Mouse (Mus musculus) kidney, embryonic 15.5 days (tissue): ENCODE measurements at regions not wholly inside any gene's neighbourhood (a gene's known extent, or its start where the extent isn't known, plus 50 kb on each side); places are given as distances from the start of the nearest gene placed in this dataset.

Source experiments
- ATAC-seq: fragments of 200-750 bp; cut with Nextera tagmentation; replicated peaks from 2 replicates; pipeline ENCODE4 v1.8.0; 2017; ENCODE audit warnings: moderate TSS enrichment; ENCODE audit not compliant: low FRiP score
- H3K27ac ChIP-seq: fragments of 300-500 bp; sonication (generic); 2 replicates; pipeline ENCODE4 v1.5.1; 2015; ENCODE audit warnings: mild to moderate bottlenecking, inconsistent platforms
- H3K27me3 ChIP-seq: fragments of 300-500 bp; sonication (generic); 2 replicates; pipeline ENCODE4 v1.6.1; 2015; ENCODE audit warnings: inconsistent platforms
- H3K36me3 ChIP-seq: fragments of 300-500 bp; sonication (generic); 2 replicates; pipeline ENCODE4 v1.6.1; 2015; ENCODE audit warnings: inconsistent platforms
- H3K4me1 ChIP-seq: fragments of 300-500 bp; sonication (generic); 2 replicates; pipeline ENCODE4 v1.6.1; 2015; ENCODE audit warnings: inconsistent platforms
- H3K4me2 ChIP-seq: fragments of 300-500 bp; sonication (generic); 2 replicates; pipeline ENCODE4 v1.6.1; 2015; ENCODE audit warnings: moderate library complexity, mild to moderate bottlenecking, inconsistent platforms
- H3K4me3 ChIP-seq: fragments of 300-500 bp; sonication (generic); replicated peaks from 2 replicates; pipeline ENCODE4 v1.5.1; 2015; ENCODE audit warnings: mild to moderate bottlenecking, inconsistent platforms
- H3K9ac ChIP-seq: fragments of 300-500 bp; sonication (generic); 2 replicates; pipeline ENCODE4 v1.6.1; 2015; ENCODE audit warnings: mild to moderate bottlenecking, inconsistent platforms
- H3K9me3 ChIP-seq: fragments of 300-500 bp; sonication (generic); replicated peaks from 2 replicates; pipeline ENCODE4 v1.6.1; 2016; ENCODE audit warnings: inconsistent platforms
- WGBS: fragments of 180-500 bp; shearing (Covaris S2); methylation state at CpG from one replicate; pipeline ENCODE4 v1.1.7; 2015; ENCODE audit warnings: mixed read lengths; 5-methylcytosine and 5-hydroxymethylcytosine counted together

DNA sequence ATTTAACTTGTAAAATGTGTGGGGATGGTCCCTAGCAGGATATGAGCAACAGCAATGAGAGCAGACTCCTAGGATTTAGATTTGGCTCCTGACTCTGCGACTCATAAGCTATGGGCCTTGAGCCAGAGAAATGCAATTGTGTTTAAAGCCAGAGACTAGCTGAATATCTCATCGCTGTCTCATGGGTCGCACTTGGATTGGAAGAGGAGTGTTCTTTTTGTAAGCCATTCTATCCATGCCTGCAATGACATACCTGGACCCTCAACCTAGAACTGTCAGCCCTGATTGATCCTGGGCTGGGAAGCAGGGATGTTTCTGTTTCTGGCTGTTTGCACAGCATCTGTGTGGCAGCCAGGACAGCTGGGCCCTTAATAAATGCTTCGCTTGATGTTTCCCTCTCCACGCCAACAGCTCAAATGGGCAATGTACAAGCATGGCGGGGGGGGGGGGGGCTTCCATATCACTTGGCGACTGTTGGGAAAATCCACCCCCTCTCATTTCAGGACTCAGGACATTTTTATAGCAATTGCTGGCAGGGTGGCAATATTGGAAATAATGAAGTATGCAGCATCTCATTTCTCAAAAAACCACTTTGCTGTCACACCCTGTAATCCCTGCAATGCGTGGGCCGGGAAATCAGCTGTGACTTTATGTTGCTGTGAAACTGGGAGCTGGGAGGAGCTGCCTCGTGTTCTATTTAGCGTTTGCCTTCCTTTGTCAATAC lies 338.0 kb downstream of the Hs3st1 start:
- H3K27ac ChIP-seq: no peak overlapping the region
- no peak overlapping the region for H3K4me3 ChIP-seq
- H3K9ac ChIP-seq: no peak overlapping the region
- H3K4me1 ChIP-seq: no peaks in the 10 kb centered on the region
- WGBS: 77% methylated on average over 11 of the region's 11 CpGs
- no peak overlapping the region for H3K4me2 ChIP-seq
- H3K36me3 ChIP-seq: no peaks in the 10 kb centered on the region
- H3K9me3 ChIP-seq: no peaks in the 10 kb centered on the region
- ATAC-seq: no peak
- H3K27me3 ChIP-seq: no peaks in the 10 kb centered on the region

DNA sequence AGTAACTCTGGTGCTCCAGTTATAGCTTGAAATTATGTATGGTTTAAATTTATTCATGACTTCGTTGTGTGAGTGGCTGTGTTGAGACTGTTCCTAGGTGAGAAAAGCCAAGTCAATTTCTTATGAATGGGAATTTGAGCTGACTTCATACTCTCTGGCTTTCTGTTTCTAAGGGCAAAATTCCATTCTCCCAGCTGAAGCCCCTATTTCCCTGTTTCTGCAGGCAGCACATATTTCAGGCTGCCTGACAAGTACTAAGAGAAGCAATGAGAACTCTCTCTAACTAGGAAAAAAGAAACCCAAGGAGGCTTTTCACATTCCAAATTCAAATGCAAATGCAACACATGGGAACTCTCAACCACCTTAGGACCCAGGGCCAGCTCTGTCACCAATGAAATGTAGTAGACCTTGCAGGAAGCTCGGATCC lies 338.7 kb downstream of the Hs3st1 start:
- 47% methylated on average over 2 of the region's 2 CpGs for WGBS
- H3K4me3 ChIP-seq: no peak overlapping the region
- no peaks in the 10 kb centered on the region for H3K9me3 ChIP-seq
- ATAC-seq: no peak
- no peak overlapping the region for H3K27ac ChIP-seq
- no peaks in the 10 kb centered on the region for H3K36me3 ChIP-seq
- H3K4me2 ChIP-seq: no peak overlapping the region
- H3K4me1 ChIP-seq: no peaks in the 10 kb centered on the region
- no peaks in the 10 kb centered on the region for H3K27me3 ChIP-seq
- H3K9ac ChIP-seq: no peak overlapping the region

DNA sequence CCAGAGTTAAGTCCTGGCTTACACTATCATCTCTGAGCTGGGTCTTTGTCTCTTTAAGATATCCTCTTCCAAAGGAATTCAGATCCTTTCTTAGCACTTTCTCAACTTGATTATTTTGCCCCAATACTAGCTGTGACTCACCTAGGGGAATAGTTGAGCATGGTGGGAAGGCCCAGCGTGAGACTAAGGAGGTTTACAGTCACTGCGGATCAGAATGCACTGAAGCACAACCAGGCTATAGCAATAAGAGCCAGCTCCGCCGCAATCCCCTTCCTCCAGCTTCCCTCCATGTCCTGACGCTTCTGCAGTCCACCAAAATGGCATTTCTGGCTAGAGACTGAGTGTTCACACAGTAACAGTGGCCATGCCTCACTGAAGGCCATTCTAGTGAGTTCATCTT lies 342.5 kb downstream of the Hs3st1 start:
- Histone ChIP-seq H3K36me3 (no peaks in the 10 kb centered on the region), H3K9me3 (no peaks in the 10 kb centered on the region), H3K27me3 (no peaks in the 10 kb centered on the region), H3K4me2 (no peak overlapping the region), H3K9ac (no peak overlapping the region), H3K4me1 (no peaks in the 10 kb centered on the region), H3K4me3 (no peak overlapping the region), H3K27ac (no peak overlapping the region)
- WGBS: 67% methylated on average over 5 of the region's 5 CpGs
- no peak for ATAC-seq

DNA sequence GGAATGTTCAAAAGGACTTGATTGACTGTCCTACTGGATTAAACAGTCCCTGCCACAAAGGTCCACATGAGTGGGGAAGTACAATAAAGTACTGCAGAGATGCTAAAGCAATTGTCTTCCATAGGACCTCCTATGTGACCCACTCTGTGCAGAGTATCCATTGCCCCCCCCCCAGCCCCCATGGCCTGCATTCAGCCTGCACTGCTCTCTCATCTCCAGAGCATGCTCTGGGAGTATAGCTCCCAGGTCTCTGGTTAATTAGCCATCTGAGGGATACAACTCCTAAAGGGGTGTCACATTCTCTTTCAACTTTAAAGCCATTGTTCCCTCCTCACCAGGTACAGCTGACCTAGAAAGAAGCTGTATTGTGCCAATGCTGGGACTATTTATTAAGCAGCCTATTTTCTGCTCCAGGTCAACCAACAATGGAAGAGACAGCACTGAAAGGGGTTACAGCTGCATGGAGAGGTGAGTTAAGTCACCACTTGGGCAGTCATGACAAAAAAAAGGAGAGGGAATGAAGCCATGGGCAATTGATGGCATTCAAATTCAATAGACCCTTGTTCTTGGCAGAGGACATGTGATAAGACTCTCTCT lies 364.8 kb downstream of the Hs3st1 start:
- ATAC-seq: no peak
- Histone ChIP-seq H3K27me3 (no peaks in the 10 kb centered on the region), H3K9ac (no peak overlapping the region), H3K36me3 (no peaks in the 10 kb centered on the region), H3K4me2 (no peak overlapping the region), H3K4me1 (no peaks in the 10 kb centered on the region), H3K27ac (no peak overlapping the region), H3K4me3 (no peak overlapping the region), H3K9me3 (no peaks in the 10 kb centered on the region)

DNA sequence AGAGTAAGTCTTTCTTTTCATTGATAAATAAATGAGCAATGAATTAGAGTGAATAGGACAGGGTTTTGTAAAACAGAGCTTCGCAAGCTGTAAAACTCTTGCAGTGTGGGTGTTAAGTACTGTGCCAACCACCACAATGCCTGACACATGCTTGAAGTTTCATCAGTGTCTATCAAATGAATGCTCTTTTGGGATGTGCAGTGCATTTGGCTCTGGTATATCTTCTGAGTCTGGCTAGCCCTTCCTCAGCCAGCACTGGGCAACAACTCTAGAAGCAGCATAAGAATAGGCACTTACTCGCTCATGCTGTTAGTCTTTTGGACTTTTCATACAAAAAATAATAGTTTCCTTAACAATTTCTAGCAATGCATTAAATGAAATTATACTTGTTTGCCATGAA lies 370.9 kb downstream of the Hs3st1 start:
- H3K27ac ChIP-seq: no peak overlapping the region
- no peak for ATAC-seq
- H3K4me2 ChIP-seq: no peak overlapping the region
- H3K4me1 ChIP-seq: no peaks in the 10 kb centered on the region
- no peaks in the 10 kb centered on the region for H3K27me3 ChIP-seq
- no peak overlapping the region for H3K9ac ChIP-seq
- no peaks in the 10 kb centered on the region for H3K9me3 ChIP-seq
- H3K4me3 ChIP-seq: no peak overlapping the region
- WGBS: 89% methylated on average over 2 of the region's 2 CpGs
- no peaks in the 10 kb centered on the region for H3K36me3 ChIP-seq

DNA sequence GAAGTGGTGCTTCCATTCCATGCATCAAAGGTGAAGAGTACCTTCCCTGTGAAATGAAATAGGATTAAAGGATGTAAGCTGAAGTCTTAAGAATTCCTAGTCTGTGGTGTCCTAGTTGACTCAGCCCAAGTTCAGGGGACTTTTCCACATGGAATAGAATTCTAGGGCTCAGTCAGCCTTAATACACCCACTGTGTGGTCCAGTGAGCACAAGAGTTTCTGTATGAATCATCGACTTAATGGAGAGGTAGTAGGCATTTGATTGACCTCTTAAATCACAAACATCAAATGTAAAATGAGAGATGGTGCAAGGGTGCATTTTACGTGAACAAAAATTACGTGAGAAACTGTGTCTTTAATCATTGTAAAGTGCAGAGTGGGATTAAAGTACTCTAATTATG lies 381.1 kb downstream of the Hs3st1 start:
- H3K4me2 ChIP-seq: no peak overlapping the region
- no peak for ATAC-seq
- no peaks in the 10 kb centered on the region for H3K27me3 ChIP-seq
- 81% methylated on average over 3 of the region's 3 CpGs for WGBS
- no peak overlapping the region for H3K9ac ChIP-seq
- no peak overlapping the region for H3K4me3 ChIP-seq
- H3K36me3 ChIP-seq: no peaks in the 10 kb centered on the region
- H3K9me3 ChIP-seq: no peaks in the 10 kb centered on the region
- H3K27ac ChIP-seq: no peak overlapping the region
- no peaks in the 10 kb centered on the region for H3K4me1 ChIP-seq

DNA sequence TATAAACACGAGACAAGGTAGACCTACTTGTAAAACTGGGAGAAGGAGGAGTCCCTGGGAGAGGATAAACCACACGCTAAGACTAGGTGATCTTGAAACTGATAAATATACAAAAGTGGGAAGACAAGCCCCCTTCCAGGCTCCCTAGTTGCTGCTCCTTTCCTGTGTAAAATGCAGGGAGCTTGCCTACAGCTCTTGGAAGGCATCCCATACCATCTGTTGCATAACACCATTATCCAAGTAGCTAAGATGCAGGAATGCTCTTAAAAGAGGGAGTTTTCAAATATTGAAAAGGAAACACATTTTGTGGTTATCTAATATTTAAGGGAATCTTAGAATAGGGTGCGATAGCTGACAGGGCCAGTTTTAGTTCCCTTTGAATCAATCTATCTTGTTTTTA lies 406.6 kb downstream of the Hs3st1 start:
- Histone ChIP-seq H3K36me3 (no peaks in the 10 kb centered on the region), H3K27me3 (no peaks in the 10 kb centered on the region), H3K4me3 (no peak overlapping the region), H3K9me3 (no peaks in the 10 kb centered on the region), H3K4me2 (no peak overlapping the region), H3K27ac (no peak overlapping the region), H3K9ac (no peak overlapping the region), H3K4me1 (no peaks in the 10 kb centered on the region)
- WGBS: 86% methylated on average over 3 of the region's 3 CpGs
- ATAC-seq: no peak

DNA sequence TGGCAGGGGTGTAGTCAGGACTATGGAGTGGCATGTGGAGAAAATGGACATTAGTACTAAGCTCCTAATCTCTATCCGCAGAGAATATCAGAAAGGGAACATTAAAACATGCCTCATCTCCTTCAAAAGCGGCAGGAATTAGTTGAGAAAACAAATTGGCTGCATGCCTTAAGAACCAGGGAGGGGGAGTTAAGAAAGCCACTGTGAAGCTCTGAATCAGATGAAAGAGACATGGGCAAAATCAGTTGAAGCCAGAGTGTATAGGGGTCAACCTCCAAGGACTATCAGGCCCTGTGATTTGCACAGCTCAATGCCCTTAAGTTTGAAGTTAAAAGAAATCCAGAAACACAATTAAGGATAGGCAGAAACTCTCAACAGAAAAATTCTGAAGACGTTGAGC lies 408.3 kb downstream of the Hs3st1 start:
- WGBS: 69% methylated on average over 3 of the region's 3 CpGs
- Histone ChIP-seq H3K9ac (no peak overlapping the region), H3K27me3 (no peaks in the 10 kb centered on the region), H3K4me3 (no peak overlapping the region), H3K4me2 (no peak overlapping the region), H3K36me3 (no peaks in the 10 kb centered on the region), H3K4me1 (no peaks in the 10 kb centered on the region), H3K9me3 (no peaks in the 10 kb centered on the region), H3K27ac (no peak overlapping the region)
- no peak for ATAC-seq

DNA sequence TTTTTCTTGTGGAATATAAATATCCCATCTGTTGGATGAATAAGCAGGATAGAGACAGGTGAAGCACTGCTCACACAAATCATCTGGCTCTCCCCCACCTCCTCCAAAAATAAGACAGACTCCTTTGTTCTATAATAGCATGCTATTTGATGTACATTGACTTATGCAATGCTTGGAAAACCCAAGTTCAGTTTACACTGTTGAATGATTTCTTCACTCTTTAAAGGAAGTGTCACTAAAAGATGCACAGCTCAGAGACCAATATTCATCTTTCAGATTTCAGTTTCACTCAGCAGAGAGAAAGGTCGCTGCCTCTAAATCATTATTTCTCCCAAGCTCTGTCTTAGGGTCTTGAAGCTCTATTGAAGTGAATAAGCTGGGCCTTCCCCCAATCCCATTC lies 417.4 kb downstream of the Hs3st1 start:
- H3K4me3 ChIP-seq: no peak overlapping the region
- no peaks in the 10 kb centered on the region for H3K36me3 ChIP-seq
- WGBS: 67% methylated on average over 1 of the region's 1 CpGs
- H3K9me3 ChIP-seq: no peaks in the 10 kb centered on the region
- no peak overlapping the region for H3K27ac ChIP-seq
- no peaks in the 10 kb centered on the region for H3K4me1 ChIP-seq
- H3K4me2 ChIP-seq: no peak overlapping the region
- ATAC-seq: no peak
- H3K27me3 ChIP-seq: no peaks in the 10 kb centered on the region
- no peak overlapping the region for H3K9ac ChIP-seq

DNA sequence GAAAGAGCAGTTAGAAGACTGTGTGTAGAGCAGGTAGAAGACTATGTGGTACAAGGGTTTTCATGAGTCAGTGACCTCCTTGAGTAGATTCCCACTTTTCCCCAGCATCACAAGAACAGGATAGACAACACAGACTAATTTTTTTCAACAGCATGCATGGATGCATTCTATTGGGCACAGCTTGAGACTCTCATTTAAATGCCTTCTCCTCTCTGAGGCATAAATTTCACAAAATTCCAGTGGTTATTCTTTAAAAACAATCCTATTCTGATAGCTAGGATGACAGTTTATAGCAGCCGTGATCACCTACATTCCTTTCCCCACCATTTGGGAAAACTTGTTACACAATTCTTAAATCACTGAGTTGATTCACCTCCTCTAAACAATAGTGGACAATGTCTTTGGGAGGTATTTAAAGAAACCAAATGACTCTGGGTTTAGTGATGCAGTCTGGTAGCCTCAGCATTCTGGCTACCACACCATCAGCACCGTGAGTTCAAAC lies 418.7 kb downstream of the Hs3st1 start:
- H3K9ac ChIP-seq: no peak overlapping the region
- H3K4me1 ChIP-seq: no peaks in the 10 kb centered on the region
- WGBS: 86% methylated on average over 2 of the region's 2 CpGs
- H3K36me3 ChIP-seq: no peaks in the 10 kb centered on the region
- no peak overlapping the region for H3K4me2 ChIP-seq
- H3K27me3 ChIP-seq: no peaks in the 10 kb centered on the region
- no peak overlapping the region for H3K4me3 ChIP-seq
- H3K27ac ChIP-seq: no peak overlapping the region
- H3K9me3 ChIP-seq: no peaks in the 10 kb centered on the region
- no peak for ATAC-seq

DNA sequence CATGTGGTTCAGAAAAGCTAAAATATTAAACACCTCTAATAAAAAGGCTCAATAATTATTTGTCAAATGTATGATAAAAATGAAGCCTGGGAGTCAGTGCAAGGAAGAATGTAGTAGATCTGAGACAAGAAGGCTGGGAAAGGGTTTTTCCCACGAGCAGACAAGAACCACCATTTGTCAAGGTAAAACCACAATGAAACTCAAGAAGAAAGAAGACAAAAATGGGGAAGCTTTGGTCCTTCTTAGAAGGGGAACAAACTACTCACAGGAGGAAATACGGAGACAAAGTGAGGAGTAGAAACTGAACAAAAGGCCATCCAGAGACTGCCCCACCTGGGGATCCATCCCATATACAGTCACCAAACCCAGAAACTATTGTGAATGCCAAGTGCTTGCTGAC lies 420.0 kb downstream of the Hs3st1 start:
- 74% methylated on average over 2 of the region's 2 CpGs for WGBS
- no peaks in the 10 kb centered on the region for H3K9me3 ChIP-seq
- no peak overlapping the region for H3K4me2 ChIP-seq
- H3K27me3 ChIP-seq: no peaks in the 10 kb centered on the region
- no peak overlapping the region for H3K27ac ChIP-seq
- no peak for ATAC-seq
- no peaks in the 10 kb centered on the region for H3K36me3 ChIP-seq
- no peak overlapping the region for H3K4me3 ChIP-seq
- no peak overlapping the region for H3K9ac ChIP-seq
- no peaks in the 10 kb centered on the region for H3K4me1 ChIP-seq

DNA sequence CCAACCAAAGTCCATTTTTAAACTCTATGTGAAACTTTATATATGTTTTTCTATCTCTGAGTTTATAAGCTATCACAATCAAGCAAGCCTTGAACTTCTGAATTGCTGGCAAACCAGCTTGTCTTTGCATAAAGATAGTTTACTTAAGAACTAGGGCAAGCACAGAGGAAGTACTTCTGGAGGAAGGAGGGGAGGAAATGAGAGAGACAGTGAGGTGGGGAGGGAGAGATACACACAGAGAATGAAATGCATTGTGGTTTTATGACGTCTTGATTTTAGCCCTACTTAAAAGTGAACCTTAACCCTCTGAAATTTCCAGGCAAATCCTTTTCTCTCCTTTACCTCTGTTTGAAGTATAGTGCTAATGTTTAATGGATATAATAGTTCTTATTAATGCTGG lies 421.0 kb downstream of the Hs3st1 start:
- Histone ChIP-seq H3K9me3 (no peaks in the 10 kb centered on the region), H3K36me3 (no peaks in the 10 kb centered on the region), H3K4me3 (no peak overlapping the region), H3K4me1 (no peaks in the 10 kb centered on the region), H3K27ac (no peak overlapping the region), H3K9ac (no peak overlapping the region), H3K27me3 (no peaks in the 10 kb centered on the region), H3K4me2 (no peak overlapping the region)
- WGBS: 44% methylated on average over 1 of the region's 1 CpGs
- no peak for ATAC-seq

DNA sequence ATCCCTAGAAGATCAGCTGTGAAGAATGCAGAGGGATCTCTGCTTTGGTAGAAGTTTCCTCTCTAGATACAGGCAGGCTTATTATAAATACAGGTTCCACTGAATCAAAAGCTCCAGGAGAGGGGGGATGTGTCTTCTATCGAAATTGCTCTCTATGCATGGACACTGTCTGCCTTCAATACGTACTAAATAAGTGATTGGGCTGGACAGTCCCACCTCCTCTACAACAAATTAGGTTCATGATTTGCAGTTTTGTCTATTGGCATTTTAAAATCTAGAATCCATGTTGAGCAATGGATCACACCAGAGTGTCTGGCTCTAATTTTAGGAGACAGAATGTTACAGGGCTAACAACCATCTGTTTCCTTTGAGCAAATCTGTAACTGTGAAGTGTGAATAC lies 429.9 kb downstream of the Hs3st1 start:
- Histone ChIP-seq H3K4me3 (no peak overlapping the region), H3K9ac (no peak overlapping the region), H3K36me3 (no peaks in the 10 kb centered on the region), H3K4me2 (no peak overlapping the region), H3K27me3 (no peaks in the 10 kb centered on the region), H3K27ac (no peak overlapping the region), H3K9me3 (no peaks in the 10 kb centered on the region), H3K4me1 (no peaks in the 10 kb centered on the region)
- ATAC-seq: no peak
- WGBS: 86% methylated on average over 2 of the region's 2 CpGs
